Mouse (Mus musculus): ENCODE results near the gene Kif5c.

DNA sequence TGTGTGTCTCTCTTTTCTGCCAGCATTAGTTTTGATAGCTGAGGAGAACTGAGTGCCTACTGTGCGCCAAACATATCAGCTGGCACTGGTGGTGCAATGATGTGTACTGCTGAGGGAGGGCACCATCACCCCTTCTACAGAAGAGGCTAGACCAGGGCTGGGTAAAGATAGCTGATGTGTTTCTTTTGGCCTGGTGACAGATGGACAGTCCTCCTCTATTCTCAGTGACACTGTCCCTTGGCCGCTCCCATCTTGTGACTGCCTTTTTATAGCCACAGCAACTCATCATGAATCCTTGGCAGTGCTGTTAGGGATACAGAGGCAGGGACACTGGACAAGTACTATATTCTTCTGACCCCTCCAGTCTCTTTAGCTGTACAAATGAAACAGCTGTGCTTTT is 35.8 kb upstream of the Kif5c start:
- TF ChIP-seq CTCF (IDR thresholded peaks at IDR 0.05; ENCODE audit: extremely low read depth, insufficient read length, insufficient replicate concordance, low read depth, low read length) (no peak), POLR2A (IDR thresholded peaks at IDR 0.05; ENCODE audit: low read depth, low read length) (no peak)
